Mouse (Mus musculus): ENCODE measurements around the gene Micu1.
"Not testable (repeated sequence)": the region's sequence is repeated elsewhere in the genome, so short reads cannot be mapped to it uniquely, and the experiment has no call there.

The Micu1 gene

DNA sequence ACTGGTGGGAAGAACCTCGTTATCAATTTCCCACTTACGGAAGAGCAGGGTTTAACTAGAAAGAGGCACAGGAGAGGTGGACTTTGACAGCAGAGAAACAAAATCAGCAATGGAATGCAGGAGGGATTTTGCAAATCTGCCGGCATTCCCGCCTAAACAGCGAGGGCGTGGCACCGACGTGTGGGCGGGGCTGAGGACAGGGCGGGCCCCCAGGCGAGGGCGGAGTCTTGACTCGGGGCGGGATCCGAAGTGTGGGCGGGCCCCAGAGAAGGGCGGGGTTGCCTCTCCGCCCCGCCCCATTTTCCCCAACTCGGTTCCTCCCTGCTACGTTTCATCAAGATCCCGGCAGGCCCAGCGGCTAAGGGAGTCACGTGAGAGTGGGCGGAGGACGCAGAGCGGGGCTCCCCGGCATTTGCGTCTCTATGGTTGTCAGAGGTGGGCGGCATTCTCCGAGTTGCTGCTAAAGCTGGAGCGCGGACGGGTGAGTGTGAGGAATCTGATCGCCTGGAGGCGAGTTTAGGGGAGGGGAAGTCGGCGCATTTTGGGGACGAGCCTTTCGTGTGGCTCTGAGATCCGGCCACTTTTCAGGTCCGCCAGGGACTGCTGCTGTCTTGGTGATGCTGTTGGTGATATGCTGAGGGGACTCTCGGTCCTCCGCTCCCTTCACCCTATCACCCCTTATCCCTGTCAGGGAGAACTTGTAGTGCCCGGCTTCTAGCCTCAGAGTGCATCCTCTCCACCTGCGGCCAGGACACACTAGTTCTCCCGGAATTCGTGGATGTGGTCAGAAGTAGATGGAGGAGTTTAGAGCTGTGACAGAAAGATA is at the start of gene Micu1:
Micu1 (plus strand) TSS at position 271 of the 826 bp plus-strand sequence.
- DNase-seq (ENCODE audit: low spot score) = peak; percentile 98

DNA sequence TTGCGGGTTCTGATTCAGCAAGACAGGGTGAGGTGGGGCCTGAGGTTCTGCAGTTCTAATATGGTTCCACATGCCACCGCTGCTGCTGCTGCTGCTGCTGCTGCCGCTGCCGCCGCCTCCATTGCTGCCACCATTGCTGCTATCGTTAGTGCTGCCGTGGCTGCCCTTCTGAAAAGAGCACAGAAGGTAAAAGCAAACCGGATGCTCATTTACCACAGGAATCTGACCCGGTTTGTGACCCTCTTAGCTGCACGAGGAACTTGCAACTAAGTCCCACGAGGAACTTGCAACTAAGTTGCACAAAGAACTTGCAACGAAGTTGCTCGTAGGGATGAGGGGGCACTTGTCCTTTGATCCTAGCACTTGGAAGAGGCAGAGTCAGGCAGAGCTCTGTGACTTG is 45.5 kb upstream of the Micu1 start:
- no peak for DNase-seq (ENCODE audit: low spot score)

DNA sequence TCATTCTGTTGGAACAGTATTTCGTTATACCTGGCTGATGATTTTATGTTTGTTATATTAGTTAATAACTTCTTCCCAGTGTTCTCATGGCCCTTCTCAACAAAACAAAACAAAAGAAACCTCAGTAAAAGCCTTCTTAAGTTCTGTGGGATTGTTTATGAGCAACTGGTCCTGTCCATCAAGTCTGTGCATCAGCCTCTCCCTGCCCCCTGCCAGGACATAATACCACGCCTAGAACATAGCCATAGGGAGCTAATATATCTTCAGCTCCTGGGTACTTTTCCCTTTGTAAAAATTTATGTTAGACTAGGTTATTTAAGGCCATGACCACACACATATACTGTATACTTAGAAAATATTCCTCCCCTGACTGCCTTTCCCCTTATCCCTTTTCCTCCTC is 37.5 kb upstream of the Micu1 start:
- DNase-seq (ENCODE audit: low spot score) = no peak

DNA sequence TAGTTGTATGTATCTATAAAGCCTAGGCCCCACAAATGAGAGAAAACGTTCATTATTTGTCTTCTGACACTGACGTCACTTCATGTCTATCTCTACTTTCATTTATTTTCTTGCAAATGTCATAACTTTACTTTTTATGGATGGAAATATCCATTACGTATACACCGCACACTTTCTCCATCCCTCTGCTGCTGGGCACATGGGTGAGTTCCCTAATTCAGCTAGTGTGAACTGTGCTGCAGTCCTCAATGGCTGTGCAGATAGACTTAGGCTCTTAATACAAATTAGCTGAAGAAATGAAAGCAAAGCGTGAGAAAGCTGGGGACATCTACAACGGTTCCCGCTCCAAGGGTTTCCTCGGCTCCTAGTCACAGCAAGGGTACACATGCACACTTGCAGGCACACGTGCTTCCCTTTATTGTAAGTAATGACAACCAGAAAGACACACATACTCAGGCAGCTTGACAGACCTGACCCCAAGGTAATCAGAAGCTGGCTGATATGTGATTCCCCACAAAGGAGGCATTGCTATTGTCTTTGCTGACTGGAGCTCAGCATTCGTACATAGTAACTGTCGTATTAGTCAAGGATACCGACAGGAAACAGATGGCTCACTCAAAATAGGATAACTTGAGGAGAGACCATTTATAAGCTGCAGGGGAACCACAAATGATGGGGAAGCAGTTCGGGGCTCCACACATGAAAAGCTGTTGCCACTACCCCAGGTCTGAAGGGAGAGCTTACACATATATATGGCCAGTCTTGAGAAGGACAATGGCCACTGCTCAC is 36.6 kb upstream of the Micu1 start:
- no peak for DNase-seq (ENCODE audit: low spot score)

GRCm38 (mm10) chr10:59667377-59667776 is 34.9 kb upstream of the Micu1 start:
- no peak for DNase-seq (ENCODE audit: low spot score)

GRCm38 (mm10) chr10:59668491-59668890 is 33.8 kb upstream of the Micu1 start:
- DNase-seq (ENCODE audit: low spot score) = no peak

GRCm38 (mm10) chr10:59677836-59678235 is 24.4 kb upstream of the Micu1 start:
- no peak for DNase-seq (ENCODE audit: low spot score)

- DNase-seq (ENCODE audit: low spot score) = no peak
Measured at GRCm38 (mm10) chr10:59679189-59679588, 23.1 kb upstream of the Micu1 start.

GRCm38 (mm10) chr10:59685586-59685985 is 16.7 kb upstream of the Micu1 start:
- not testable (repeated sequence) for DNase-seq (ENCODE audit: low spot score)

DNA sequence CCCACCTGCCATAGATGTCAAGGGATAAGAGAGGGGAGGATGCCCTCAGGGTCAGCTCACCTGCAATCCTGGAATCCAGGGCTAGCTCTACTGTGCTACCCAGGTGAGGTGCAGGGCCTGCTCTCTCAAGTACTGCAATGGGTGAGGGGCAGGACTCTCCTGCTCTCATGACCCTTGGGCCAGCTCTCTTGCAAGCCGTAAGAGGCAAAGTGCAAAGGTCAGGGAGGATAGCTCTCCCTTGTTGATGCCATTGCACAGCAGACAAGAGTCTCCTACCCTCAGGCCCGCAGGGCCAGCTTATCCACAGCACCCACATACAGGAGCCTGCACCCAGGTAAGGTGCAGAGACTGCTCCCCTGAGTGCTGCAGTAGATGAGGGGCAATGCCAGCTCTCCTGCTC is 15.2 kb upstream of the Micu1 start:
- no peak for DNase-seq (ENCODE audit: low spot score)

GRCm38 (mm10) chr10:59689836-59690235 is 12.4 kb upstream of the Micu1 start:
- no peak for DNase-seq (ENCODE audit: low spot score)

DNA sequence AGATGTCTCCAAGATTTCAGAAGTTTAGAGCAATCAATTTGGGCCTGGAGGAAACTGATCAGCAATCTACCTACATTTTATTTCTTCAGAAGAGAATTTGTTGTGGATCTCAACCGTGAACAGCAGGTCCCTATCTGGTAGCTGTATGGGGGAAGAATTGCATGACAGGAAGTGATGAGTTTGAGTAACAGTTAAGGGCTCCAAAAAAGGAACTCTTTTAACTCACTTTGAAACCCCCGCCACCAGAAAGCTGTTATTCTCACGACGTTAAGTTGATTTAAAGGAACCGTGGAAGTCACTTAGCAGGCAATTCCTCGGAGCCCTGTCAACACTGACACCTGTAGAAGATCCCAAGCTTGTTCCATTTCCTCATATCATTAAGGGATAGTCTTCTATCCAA is 9.8 kb upstream of the Micu1 start:
- DNase-seq (ENCODE audit: low spot score) = no peak

DNA sequence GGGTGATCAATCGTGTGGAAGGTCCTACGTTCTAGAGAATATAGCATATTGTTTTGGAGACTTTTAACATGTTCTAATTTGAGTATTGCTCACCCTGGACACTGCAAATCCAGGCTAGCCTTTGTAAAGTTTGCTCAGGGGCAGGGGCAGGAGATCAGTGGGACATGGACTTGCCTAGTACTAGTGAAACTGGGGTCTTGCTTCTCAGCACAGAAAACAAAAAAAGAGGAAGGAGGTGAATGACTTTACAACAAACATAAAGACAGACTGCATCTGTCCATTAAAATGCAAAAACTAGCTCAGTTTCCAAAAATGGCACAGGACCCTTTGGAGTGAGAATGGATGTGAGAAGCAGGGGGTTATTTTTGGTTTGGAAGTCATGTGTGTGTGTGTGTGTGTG is 8.2 kb upstream of the Micu1 start:
- no peak for DNase-seq (ENCODE audit: low spot score)

- DNase-seq (ENCODE audit: low spot score) = no peak
Measured at GRCm38 (mm10) chr10:59699516-59699915, 2.8 kb upstream of the Micu1 start.

DNA sequence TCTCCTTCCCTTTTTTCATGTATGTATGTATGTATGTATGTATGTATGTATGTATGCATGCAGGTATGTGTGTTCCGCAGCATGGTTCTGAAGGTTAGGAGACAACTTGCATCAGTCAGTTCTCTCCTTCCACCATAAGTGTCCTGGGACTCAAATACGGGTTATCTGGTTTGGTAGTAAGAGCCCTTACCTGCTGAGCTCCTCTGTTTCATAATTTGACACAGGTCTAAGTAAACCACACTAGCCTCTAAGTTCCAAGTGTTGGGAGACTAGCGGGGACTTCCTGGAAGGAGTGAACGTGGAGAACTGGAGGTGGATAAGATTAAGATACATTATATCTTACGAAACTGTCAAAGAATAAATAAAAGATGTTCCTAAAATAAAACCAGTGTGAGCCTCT is 472 bp upstream of the Micu1 start:
- peak; percentile 19 for DNase-seq (ENCODE audit: low spot score)

DNA sequence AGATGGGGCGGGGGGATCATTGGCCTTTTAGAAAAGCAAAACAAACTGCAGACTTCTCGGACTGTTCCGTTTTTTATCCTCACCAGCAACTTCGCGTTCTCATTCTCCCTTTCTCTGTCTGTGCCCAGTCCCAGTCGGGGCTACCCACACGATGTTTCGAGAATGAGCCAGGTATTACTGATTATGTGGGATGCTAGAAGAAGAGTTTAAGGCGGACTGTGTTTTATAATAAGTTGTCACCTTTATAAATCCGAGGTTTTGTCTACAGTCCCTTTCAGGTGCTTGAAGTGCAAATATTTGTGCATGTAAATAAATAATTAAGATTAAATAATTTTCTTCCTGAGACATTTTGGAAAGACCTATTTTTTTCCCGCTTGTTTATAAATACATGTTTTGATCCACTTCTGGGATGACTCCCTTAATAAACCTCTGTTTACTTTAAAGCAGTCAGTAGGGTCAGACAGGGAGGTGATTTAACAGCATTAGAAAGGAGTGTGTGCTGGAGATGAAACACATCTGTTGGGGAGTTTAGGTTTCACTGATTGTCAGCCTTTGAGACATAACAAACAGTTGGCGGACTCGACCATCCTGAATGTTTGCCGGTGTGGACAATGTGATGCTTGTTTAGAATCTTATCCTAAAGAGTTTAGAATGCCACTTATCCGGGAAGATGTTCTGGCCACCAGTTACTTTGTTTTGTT is 933 bp downstream of the Micu1 start:
- DNase-seq (ENCODE audit: low spot score) = no peak

DNA sequence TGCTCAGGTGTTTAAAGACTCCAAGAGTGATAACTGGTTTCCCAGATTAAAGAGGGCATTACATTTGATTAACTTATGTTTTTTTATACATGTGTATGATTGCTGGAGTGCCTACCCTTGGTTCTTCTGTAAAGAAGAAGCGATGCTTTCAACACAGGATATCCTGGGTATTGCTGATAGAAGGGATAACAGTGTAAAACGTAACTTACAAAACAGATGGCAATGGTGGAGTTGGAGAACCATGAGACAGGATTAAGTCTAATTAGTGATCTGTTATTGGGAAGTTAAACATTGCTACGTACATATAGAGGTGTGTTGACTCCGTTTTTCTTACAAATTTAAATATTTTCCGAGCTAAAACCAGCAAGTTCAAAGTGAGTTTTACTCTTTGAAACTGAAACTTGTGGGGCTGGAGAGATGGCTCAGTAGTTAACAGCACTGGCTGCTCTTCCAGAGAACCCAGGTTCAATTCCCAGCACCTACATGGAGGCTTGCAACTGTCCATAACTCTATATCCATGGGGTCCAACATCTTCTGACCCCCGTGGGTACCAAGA is 4.8 kb downstream of the Micu1 start:
- no peak for DNase-seq (ENCODE audit: low spot score)

DNA sequence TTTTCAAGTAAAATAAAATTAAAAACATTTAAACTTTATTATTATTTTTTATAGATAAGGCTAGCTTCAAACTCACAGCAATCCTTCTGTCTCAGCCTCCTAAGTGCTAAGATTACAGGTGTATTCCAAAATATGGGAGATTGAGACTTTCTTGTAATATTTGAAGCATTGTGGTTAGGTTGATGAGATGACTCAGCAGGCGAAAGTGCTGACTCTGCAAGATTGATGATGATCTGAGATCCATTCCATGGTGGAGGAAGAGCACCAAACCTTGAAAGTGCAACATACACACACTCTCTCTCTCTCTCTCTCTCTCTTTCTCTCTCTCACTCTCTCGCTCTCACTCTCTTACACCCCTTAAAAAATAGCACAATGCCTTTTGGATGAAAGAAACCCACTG is 5.3 kb downstream of the Micu1 start:
- DNase-seq (ENCODE audit: low spot score) = no peak

DNA sequence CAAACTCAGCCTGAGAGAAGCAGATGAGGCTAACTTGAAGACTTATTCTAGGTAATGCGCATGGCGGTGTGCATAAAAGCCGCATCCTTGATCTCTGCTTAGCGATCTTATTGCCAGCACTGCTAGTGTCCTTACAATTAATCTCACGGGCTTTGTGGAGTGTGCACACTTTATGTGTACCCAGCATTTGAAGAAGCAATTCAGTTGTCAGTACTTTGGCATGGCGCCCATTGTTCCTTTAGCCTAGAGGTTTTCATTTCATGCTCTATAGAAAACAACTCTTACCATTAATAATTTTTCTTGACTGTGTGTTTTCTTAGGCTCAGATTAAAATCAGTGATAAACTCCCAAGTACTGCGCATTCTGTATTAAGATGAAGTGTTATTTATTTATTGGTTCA is 7.0 kb downstream of the Micu1 start:
- DNase-seq (ENCODE audit: low spot score) = no peak

- peak; percentile 40 for DNase-seq (ENCODE audit: low spot score)
Measured at GRCm38 (mm10) chr10:59710246-59710645, 8.0 kb downstream of the Micu1 start.

- DNase-seq (ENCODE audit: low spot score) = no peak
Measured at GRCm38 (mm10) chr10:59712062-59712461, 9.8 kb downstream of the Micu1 start.

DNA sequence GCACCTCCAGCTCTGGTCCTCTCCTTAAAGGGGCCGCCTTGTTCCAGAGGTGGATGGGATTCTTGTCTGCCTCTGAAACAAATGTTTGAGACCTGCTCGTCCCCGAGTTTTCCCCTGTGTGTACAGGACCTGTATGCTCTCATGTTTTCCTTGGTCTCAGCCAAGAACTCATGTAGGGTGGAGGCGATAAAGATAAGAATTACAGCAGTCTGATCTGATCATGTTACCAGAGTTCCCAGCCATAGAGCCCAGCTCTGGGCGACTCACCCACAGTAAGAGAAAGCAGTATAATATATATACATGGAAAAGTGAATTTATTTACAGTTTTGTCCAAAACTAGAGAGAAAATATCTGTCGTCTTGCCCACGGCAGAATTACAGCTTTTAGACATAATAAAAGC is 17.7 kb downstream of the Micu1 start:
- no peak for DNase-seq (ENCODE audit: low spot score)
